Mouse (Mus musculus): ENCODE measurements around the gene BC048671. TPM values are rescaled to one million over a fixed set of nuclear protein-coding genes. Genes with fewer than 3 reads are reported as not detected.

Gene BC048671
- total RNA-seq (2014; fragmentation: Nextera tagmentation) (not detected in 2 replicates), total RNA-seq (2017) (not detected in 2 replicates)

GRCm38 (mm10) chr6:90300919-90301318 lies at the start of gene BC048671:
TSS of gene BC048671 (plus strand) at chr6:90301219.
- no peak for ATAC-seq (replicated peaks; ENCODE audit: poor library complexity, severe bottlenecking)

DNA sequence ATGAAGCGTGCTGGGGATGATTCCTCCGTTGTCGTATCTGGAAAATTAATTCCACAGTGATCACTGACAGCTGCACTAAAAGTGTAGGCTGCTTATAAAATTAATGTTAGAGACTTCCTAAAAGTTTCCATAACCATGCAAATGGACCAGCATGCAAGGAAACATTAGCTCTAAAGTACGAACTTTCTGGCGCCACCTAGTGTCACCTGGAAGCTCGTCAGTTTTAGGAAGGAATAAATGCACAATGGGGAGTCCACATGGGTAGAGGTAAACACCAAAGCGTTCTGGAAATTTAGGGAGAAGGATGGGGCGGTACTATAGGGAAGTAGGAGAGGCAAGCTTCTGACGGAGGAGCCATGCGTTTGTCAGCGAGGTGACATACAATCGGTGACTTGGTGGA lies 12.8 kb upstream of the BC048671 start:
- 0 out of 2 replicates have a peak, but pooled peaks have one; percentile 9 for ATAC-seq (replicated peaks; ENCODE audit: poor library complexity, severe bottlenecking)

DNA sequence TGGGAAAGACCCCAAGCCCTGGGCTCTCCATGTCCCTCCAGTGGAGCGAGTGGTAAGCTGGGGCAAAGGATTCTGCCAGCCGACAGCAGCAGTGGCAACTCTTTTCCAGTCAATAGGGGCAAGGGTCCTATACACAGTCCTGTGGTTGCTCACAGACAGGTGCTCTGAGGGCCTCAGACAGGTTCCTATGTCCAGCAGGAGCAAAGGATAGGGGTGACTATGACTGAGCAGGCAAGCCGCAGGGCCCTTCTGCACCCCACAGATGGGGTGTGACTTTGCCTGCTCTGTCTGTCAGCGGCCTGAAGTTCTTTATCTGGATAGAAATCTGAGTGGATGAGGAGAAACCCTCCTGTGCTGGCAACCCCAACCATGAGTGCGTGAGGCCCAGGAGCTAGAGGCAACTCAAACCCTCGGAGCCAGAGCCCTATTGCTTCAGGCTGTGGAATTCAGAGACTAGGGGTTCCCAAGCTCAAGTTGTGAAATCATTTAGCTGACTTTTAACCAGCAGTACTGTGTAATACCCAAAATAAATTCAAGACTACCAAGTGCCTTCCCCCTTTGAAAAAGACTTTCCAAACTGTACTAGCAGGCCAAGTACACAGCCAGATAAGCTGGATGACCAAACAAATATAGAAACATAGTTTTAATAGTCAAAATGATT lies 5.4 kb downstream of the BC048671 start:
- ATAC-seq (replicated peaks; ENCODE audit: poor library complexity, severe bottlenecking) = no peak; the same call in 1 of the 2 replicates

DNA sequence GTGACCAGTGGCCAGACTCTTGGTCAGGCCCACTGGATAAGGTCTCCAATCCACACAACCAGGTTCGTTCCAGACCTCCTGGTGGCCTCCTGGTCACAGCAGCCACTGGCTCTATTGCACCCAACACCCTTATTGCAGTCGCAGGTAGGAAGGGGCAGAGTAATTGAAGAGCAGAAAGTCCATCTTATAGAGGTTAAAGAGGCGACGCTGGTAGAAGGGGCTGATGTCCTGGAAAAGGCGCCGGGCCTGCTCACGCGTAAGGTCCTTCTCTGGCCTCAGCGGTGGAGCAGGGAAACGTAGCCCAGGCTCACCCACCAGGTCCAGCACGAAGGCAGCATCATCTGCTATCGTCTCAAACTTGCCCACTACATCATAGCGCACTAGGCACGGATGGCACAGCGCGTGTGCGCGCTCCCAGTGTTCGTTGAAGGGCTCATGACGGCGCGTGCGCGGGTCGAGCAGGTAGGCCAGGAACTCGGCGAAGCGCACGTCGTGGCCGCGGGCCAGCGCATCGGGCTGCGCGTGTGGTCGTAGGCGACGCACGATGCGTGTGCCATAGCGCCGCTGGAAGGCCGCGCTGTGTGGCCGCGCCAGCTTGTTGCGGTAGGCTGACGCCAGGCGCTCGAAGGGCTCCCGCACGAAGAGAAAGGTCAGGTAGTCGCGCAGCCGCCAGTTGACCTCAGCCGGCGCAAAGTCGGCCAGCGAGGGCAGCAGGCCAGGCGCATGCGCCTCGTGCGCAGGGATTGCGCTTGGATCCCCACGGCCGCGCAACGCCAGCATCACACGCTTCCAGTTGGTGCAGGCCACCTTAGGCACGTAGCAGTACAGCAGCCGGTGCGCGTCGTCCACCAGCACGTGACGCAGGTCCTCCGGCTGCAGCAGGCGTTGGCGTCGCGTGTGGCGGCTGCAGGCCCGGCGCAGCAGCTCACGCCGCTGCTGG lies 8.1 kb downstream of the BC048671 start:
- no peak for ATAC-seq (replicated peaks; ENCODE audit: poor library complexity, severe bottlenecking)

DNA sequence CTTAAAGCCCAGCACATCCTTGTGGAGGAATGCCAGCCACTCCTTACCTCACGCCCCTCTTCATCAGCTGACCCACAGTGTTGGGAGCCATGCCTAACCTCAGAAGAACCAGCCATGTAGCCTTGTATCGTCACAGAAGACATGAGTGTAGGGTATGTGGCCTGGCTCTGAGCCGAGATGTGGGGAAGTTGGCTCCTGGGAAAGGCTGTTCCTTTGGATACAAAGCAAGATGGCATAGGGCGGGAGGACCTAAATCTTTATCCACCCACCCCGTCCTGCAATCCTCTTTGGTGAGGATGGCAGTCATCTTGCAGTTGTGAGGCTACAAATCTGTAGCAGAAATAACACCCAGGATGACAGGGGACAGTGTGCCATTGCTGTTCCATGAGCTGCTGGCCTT lies 14.9 kb downstream of the BC048671 start:
- no peak for ATAC-seq (replicated peaks; ENCODE audit: poor library complexity, severe bottlenecking)

DNA sequence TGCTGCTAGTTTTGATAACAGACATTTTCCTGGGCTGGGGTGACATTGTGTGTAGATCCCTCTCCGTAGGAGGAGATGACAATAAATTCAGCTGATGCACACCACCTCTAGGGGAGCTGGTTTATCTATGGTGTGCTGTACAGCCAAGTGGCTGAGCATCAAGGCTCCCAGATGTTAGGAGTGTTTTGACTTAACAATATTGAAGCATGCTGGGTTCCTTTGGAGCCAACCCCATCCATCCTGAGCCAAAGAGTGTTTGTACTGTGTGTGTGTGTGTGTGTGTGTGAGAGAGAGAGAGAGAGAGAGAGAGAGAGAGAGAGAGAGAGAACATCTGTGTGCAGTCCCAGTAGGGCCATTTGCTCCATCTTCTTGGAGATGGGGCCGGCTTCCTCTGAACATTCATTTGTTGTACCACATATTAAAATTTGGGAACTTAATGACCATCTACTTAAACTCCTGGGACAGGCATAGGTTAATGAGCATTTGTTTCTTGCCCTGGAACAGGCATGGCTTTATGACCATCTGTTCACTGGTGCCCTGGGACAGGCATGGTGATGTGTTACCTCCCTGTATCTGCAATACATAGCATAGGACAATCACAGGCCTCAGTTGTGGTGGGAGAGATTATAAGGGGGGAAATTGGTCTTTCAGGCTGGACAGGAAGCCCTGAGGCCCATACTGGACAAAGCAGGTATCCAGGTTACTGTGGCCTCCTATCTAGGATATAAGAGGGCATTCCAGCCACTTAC lies 16.7 kb downstream of the BC048671 start:
- no peak for ATAC-seq (replicated peaks; ENCODE audit: poor library complexity, severe bottlenecking)

GRCm38 (mm10) chr6:90319019-90319418 lies 18.0 kb downstream of the BC048671 start:
- 0 out of 2 replicates have a peak, but pooled peaks have one; percentile 1 for ATAC-seq (replicated peaks; ENCODE audit: poor library complexity, severe bottlenecking)

GRCm38 (mm10) chr6:90319475-90320191 lies 18.6 kb downstream of the BC048671 start:
- peak; percentile 57 for ATAC-seq (replicated peaks; ENCODE audit: poor library complexity, severe bottlenecking)

- peak; percentile 40 for ATAC-seq (replicated peaks; ENCODE audit: poor library complexity, severe bottlenecking)
These were observed 19.4 kb downstream of the BC048671 start for GRCm38 (mm10) chr6:90320429-90320828.

DNA sequence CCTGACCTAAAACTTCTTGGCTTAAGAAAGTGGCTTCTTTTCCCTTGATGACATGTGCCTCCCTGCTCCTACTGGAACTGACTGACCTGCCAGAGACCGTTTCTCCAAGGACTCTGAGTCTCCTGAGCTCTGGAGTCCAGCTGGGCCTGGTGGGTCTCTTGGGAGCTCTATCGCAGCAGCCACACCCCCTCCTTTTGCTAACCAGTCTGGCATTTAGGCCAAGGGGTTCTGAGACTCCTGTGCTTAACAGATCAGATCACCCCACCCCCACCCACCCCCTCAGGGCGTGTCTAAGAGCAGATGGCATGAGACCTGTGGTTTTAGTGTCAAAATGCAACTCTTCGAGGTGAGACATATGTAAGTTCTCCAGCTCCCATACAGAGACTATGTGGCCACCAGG lies 20.8 kb downstream of the BC048671 start:
- no peak for ATAC-seq (replicated peaks; ENCODE audit: poor library complexity, severe bottlenecking)

DNA sequence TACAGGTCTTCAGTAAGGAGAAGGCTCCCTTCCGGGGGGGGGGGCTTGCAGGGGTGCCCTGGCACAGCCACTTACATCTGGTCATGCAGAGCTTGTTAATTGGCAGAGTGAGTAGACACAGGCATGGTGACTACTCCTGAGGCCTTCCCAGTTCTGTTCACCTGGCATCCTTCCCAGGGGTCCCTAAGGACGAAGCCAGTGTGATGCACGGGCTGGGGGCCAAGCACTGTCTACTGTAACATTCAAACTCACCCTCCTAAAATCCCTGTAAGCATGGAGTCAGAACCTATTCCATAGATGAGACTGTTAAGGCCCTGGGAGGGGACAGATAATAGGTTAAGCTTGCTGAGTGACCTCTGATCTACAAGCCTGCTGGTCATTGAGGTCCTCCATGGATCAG lies 23.0 kb downstream of the BC048671 start:
- ATAC-seq (replicated peaks; ENCODE audit: poor library complexity, severe bottlenecking) = no peak

GRCm38 (mm10) chr6:90324463-90324862 lies 23.4 kb downstream of the BC048671 start:
- ATAC-seq (replicated peaks; ENCODE audit: poor library complexity, severe bottlenecking) = no peak

DNA sequence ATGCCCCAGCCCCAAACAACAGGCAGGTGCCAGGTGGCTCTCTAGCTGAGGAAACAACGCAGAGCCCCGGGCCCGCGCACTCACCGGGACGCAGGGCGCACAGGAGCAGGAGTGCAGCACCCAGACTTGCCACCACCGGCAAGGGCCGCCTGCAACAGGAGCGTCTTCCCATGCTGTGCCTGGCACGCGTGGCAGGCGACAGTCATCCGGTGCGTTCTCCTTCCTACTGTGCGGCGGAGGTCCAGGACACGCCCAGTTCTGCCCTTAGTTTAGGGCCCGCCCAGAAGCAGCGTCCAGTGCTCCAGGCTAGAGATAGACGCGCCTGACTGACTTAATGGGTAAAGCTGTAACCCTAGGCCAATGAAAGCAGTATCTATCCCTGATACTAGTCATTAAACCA lies 24.0 kb downstream of the BC048671 start, which contains the start of gene Chst13:
Gene Chst13 (minus strand): TSS at position 195 of the 400 bp plus-strand sequence.
- ATAC-seq (replicated peaks; ENCODE audit: poor library complexity, severe bottlenecking) = peak; percentile 72

DNA sequence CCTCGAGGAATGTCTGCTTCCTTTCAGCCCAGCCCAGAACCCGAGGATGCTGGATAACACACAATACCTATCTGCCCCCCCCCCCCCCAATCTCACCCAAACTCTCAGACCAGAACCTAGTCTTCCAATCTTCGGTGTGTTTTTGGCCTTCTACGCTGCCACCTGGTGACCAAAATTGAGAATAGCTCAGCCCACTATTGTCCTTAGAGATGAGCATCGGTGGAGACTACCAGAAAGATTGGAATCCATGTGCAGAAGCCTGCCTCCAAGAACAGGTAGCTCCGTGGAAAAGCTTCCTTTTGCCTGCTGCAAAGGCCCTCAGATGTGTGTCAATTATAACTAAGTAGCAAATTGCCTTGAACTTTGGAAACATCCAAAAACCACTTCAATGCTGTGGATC lies 26.7 kb downstream of the BC048671 start:
- ATAC-seq (replicated peaks; ENCODE audit: poor library complexity, severe bottlenecking) = peak; percentile 43

DNA sequence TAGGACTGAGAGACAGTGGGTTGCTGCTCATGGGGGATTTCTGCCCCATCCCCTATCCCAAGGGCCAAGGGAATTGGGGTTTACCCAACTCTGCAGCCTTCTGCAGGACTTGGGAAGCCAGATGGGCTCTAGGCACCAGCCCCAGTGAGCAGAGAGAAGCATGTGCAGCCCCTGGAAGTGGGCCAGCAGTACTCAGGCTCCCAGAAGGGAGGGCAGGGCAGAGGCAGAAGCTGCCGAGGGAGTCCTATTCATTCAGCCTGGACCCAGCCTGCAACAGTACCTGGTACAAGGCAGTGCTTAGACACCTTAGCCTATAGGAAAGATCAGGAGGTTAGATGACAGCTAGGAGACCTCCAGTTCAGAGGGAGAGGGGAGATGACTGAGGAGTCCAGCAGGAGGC lies 28.9 kb downstream of the BC048671 start:
- ATAC-seq (replicated peaks; ENCODE audit: poor library complexity, severe bottlenecking) = no peak

DNA sequence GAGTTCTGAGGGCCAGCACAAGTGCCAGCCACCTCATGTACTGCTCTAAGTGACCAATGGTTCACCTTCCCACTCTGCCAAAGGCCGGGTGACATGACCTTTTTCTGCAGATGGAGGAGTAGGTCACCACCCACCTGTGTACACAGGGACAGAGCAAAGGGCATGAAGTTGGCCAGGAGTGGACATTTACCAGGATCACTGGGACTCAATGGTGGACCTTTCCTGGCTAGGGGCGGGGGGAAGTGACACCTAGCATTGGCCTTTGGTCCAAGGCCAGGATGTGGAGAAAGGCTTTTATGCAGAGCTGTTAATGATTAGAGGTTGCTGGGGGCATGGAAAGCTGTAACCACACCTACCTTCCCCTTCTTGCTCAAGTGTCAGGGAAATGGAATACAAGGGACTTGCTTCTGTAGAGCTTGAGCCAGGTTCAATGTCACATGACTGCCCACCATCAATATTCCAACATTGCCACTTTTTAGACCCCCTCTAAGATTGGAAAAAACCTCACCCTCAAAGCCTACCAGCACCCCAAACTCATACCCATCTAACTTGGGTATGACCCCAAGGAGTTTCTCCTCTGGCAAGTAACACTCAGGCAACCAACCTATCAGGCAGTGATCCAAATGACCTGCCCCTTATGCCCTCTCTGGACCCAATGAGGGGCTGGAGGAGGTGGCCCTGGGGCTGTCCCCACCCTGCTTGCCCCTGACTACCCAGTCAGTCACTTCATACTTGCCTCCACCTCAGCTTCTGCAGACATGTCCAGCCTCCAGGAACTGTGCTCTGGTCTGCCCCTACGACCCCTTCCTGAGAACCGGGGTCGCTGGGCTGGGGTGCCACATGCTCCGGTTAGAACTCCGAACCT lies 31.8 kb downstream of the BC048671 start, which contains the start of gene Uroc1:
Gene Uroc1 (plus strand): TSS at position 724 of the 865 bp plus-strand sequence.
- ATAC-seq (replicated peaks; ENCODE audit: poor library complexity, severe bottlenecking) = no peak

GRCm38 (mm10) chr6:90334244-90334643 lies 33.2 kb downstream of the BC048671 start:
- ATAC-seq (replicated peaks; ENCODE audit: poor library complexity, severe bottlenecking) = peak; percentile 57

DNA sequence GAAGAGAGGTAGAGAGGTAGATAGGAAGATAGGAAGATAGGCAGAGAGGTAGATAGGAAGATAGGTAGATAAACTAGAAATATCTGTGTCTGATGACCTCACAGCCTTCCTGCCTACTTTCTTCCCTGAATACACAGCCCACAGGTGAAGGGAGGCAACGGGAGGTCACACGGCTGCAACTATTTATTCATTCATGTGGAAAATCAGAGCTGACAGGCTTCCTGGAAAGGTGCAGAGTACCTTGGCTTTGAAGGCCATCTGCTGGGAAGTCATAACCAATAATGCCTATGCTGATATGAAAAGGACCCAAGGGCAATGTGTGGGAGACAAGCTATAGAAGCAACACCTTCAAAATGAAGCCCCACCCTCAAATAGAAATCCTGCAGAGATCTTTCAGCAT lies 41.3 kb downstream of the BC048671 start:
- no peak for ATAC-seq (replicated peaks; ENCODE audit: poor library complexity, severe bottlenecking)

DNA sequence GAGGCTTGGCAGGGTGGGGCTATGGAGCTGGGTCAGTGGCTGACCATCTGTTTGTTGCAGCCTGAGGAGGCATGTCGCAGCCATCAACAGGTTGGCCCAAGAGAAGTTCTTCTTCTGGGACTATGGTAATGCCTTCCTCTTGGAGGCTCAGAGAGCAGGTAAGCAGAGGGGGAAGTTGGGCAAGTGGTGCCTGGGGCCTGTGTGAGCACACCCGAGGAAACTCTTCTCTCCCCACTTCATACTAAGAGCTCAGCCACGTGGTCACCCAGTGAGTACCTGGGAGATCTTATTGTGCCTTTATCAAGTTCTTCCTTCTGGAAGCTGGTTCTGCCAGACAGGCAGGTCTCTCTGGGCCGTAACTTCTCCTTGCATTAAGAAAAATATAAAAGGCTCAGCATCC lies 46.2 kb downstream of the BC048671 start:
- no peak for ATAC-seq (replicated peaks; ENCODE audit: poor library complexity, severe bottlenecking)

Measured in granulocyte monocyte progenitor cell, adult 5-6 weeks (primary cell).